Mouse (Mus musculus): ENCODE data around the gene Aip. TPM values are rescaled to one million over a fixed set of nuclear protein-coding genes. Genes with fewer than 3 reads are reported as not detected.

Gene Aip
- polyA plus RNA-seq, 1 experiment from 2014 or later, result 58.9 TPM

- no peak overlapping the region for H3K4me3 ChIP-seq (ENCODE audit: low read depth, low read length)
Observed at GRCm38 (mm10) chr19:4164100-4164499, 38.4 kb upstream of the Aip start.

GRCm38 (mm10) chr19:4163543-4163887 is 37.9 kb upstream of the Aip start:
- peak overlapping the region; percentile 52 for H3K27ac ChIP-seq (ENCODE audit: low read depth, low read length)
- no peaks in the 10 kb centered on the region for H3K9me3 ChIP-seq (ENCODE audit: control insufficient read depth, low read length)
- peak overlapping the region; percentile 72 for H3K9ac ChIP-seq (ENCODE audit: low read length)
- H3K4me2 ChIP-seq, result peak overlapping the region; percentile 57
- H3K4me3 ChIP-seq (ENCODE audit: low read depth, low read length), result peak overlapping the region; percentile 51
- no peak for DNase-seq (ENCODE audit: low spot score, missing footprints)
- H3K4me1 ChIP-seq (ENCODE audit: control insufficient read depth, insufficient read depth, low read length), result peaks cover 12% of the 10 kb centered on the region
- ATAC-seq (ENCODE audit: low FRiP score), result peak; percentile 43; the same call in 1 of the 2 replicates
- 34% methylated on average over 4 of the region's 4 CpGs for WGBS
- peaks cover 10% of the 10 kb centered on the region; the same call in 1 of the 2 replicates for H3K36me3 ChIP-seq (ENCODE audit: control insufficient read depth, insufficient read depth, low read length)
- no peaks in the 10 kb centered on the region for H3K27me3 ChIP-seq (ENCODE audit: control insufficient read depth, insufficient read depth, low read length)

More at GRCm38 (mm10) chr19:4164100-4164499, 38.4 kb upstream of the Aip start:
- Histone ChIP-seq H3K4me1 (ENCODE audit: control insufficient read depth, insufficient read depth, low read length) (peaks cover 12% of the 10 kb centered on the region), H3K27me3 (ENCODE audit: control insufficient read depth, insufficient read depth, low read length) (no peaks in the 10 kb centered on the region), H3K27ac (ENCODE audit: low read depth, low read length) (no peak overlapping the region), H3K36me3 (ENCODE audit: control insufficient read depth, insufficient read depth, low read length) (peaks cover 9% of the 10 kb centered on the region; the same call in 1 of the 2 replicates), H3K9ac (ENCODE audit: low read length) (no peak overlapping the region), H3K9me3 (ENCODE audit: control insufficient read depth, low read length) (no peaks in the 10 kb centered on the region), H3K4me2 (no peak overlapping the region)
- no peak for DNase-seq (ENCODE audit: low spot score, missing footprints)
- WGBS, result 79% methylated on average over 3 of the region's 3 CpGs
- no peak for ATAC-seq (ENCODE audit: low FRiP score)

- Histone ChIP-seq H3K4me3 (ENCODE audit: low read depth, low read length) (peak within 1 kb of the TSS; percentile 51), H3K4me1 (ENCODE audit: control insufficient read depth, insufficient read depth, low read length) (peaks cover 12% of the 10 kb centered on the region), H3K27ac (ENCODE audit: low read depth, low read length) (peak within 1 kb of the TSS; percentile 52), H3K4me2 (peak within 1 kb of the TSS; percentile 57), H3K9ac (ENCODE audit: low read length) (peak within 1 kb of the TSS; percentile 72), H3K27me3 (ENCODE audit: control insufficient read depth, insufficient read depth, low read length) (no peaks in the 10 kb centered on the region), H3K36me3 (ENCODE audit: control insufficient read depth, insufficient read depth, low read length) (peaks cover 14% of the 10 kb centered on the region; the same call in 1 of the 2 replicates), H3K9me3 (ENCODE audit: control insufficient read depth, low read length) (no peaks in the 10 kb centered on the region)
- ATAC-seq (ENCODE audit: low FRiP score) (peak; percentile 91), DNase-seq (ENCODE audit: low spot score, missing footprints) (peak; percentile 99)
- 7% methylated on average over 42 of the region's 42 CpGs for WGBS
Observed at GRCm38 (mm10) chr19:4162646-4163542, 37.2 kb upstream of the Aip start, which contains the start of gene Rps6kb2. Gene Rps6kb2, minus strand, starts transcription at chr19:4163354.

GRCm38 (mm10) chr19:4159049-4159448 is 33.4 kb upstream of the Aip start:
- H3K9ac ChIP-seq (ENCODE audit: low read length), result no peak overlapping the region
- H3K4me3 ChIP-seq (ENCODE audit: low read depth, low read length), result no peak overlapping the region
- no peaks in the 10 kb centered on the region for H3K9me3 ChIP-seq (ENCODE audit: control insufficient read depth, low read length)
- DNase-seq (ENCODE audit: low spot score, missing footprints) (no peak), ATAC-seq (ENCODE audit: low FRiP score) (no peak)
- no peaks in the 10 kb centered on the region for H3K27me3 ChIP-seq (ENCODE audit: control insufficient read depth, insufficient read depth, low read length)
- H3K4me2 ChIP-seq, result no peak overlapping the region
- WGBS, result 94% methylated on average over 8 of the region's 8 CpGs
- H3K4me1 ChIP-seq (ENCODE audit: control insufficient read depth, insufficient read depth, low read length), result peaks cover 12% of the 10 kb centered on the region
- no peak overlapping the region for H3K27ac ChIP-seq (ENCODE audit: low read depth, low read length)
- peaks cover 27% of the 10 kb centered on the region; the same call in 1 of the 2 replicates for H3K36me3 ChIP-seq (ENCODE audit: control insufficient read depth, insufficient read depth, low read length)

GRCm38 (mm10) chr19:4156771-4157170 is 31.1 kb upstream of the Aip start:
- H3K9ac ChIP-seq (ENCODE audit: low read length), result no peak overlapping the region
- no peak for ATAC-seq (ENCODE audit: low FRiP score)
- H3K9me3 ChIP-seq (ENCODE audit: control insufficient read depth, low read length), result no peaks in the 10 kb centered on the region
- DNase-seq (ENCODE audit: low spot score, missing footprints), result no peak
- no peak overlapping the region for H3K4me2 ChIP-seq
- H3K4me3 ChIP-seq (ENCODE audit: low read depth, low read length), result no peak overlapping the region
- H3K27me3 ChIP-seq (ENCODE audit: control insufficient read depth, insufficient read depth, low read length), result no peaks in the 10 kb centered on the region
- 93% methylated on average over 12 of the region's 12 CpGs for WGBS
- H3K36me3 ChIP-seq (ENCODE audit: control insufficient read depth, insufficient read depth, low read length), result peaks cover 27% of the 10 kb centered on the region; the same call in 1 of the 2 replicates
- H3K4me1 ChIP-seq (ENCODE audit: control insufficient read depth, insufficient read depth, low read length), result no peaks in the 10 kb centered on the region
- no peak overlapping the region for H3K27ac ChIP-seq (ENCODE audit: low read depth, low read length)

- no peak for ATAC-seq (ENCODE audit: low FRiP score)
- 69% methylated on average over 20 of the region's 20 CpGs for WGBS
Observed at GRCm38 (mm10) chr19:4156073-4156579, 30.5 kb upstream of the Aip start.

GRCm38 (mm10) chr19:4155223-4156072 is 29.8 kb upstream of the Aip start:
- H3K36me3 ChIP-seq (ENCODE audit: control insufficient read depth, insufficient read depth, low read length), result peaks cover 30% of the 10 kb centered on the region

More at GRCm38 (mm10) chr19:4156073-4156579, 30.5 kb upstream of the Aip start:
- no peaks in the 10 kb centered on the region for H3K27me3 ChIP-seq (ENCODE audit: control insufficient read depth, insufficient read depth, low read length)
- H3K9ac ChIP-seq (ENCODE audit: low read length), result no peak overlapping the region
- H3K9me3 ChIP-seq (ENCODE audit: control insufficient read depth, low read length), result no peaks in the 10 kb centered on the region
- H3K27ac ChIP-seq (ENCODE audit: low read depth, low read length), result no peak overlapping the region; the same call in 1 of the 2 replicates
- H3K36me3 ChIP-seq (ENCODE audit: control insufficient read depth, insufficient read depth, low read length), result peaks cover 27% of the 10 kb centered on the region; the same call in 1 of the 2 replicates
- H3K4me3 ChIP-seq (ENCODE audit: low read depth, low read length), result no peak overlapping the region
- no peak for DNase-seq (ENCODE audit: low spot score, missing footprints)
- no peak overlapping the region for H3K4me2 ChIP-seq
- H3K4me1 ChIP-seq (ENCODE audit: control insufficient read depth, insufficient read depth, low read length), result no peaks in the 10 kb centered on the region

GRCm38 (mm10) chr19:4154437-4155222 is 29.0 kb upstream of the Aip start:
- no peaks in the 10 kb centered on the region for H3K9me3 ChIP-seq (ENCODE audit: control insufficient read depth, low read length)
- H3K4me2 ChIP-seq, result no peak overlapping the region
- ATAC-seq (ENCODE audit: low FRiP score) (no peak), DNase-seq (ENCODE audit: low spot score, missing footprints) (no peak)
- WGBS, result 88% methylated on average over 13 of the region's 13 CpGs
- H3K4me3 ChIP-seq (ENCODE audit: low read depth, low read length), result no peak overlapping the region
- no peaks in the 10 kb centered on the region for H3K27me3 ChIP-seq (ENCODE audit: control insufficient read depth, insufficient read depth, low read length)
- no peaks in the 10 kb centered on the region for H3K4me1 ChIP-seq (ENCODE audit: control insufficient read depth, insufficient read depth, low read length)
- H3K27ac ChIP-seq (ENCODE audit: low read depth, low read length), result no peak overlapping the region
- peaks cover 33% of the 10 kb centered on the region for H3K36me3 ChIP-seq (ENCODE audit: control insufficient read depth, insufficient read depth, low read length)
- no peak overlapping the region for H3K9ac ChIP-seq (ENCODE audit: low read length)

More at GRCm38 (mm10) chr19:4155223-4156072, 29.8 kb upstream of the Aip start:
- DNase-seq (ENCODE audit: low spot score, missing footprints) (no peak), ATAC-seq (ENCODE audit: low FRiP score) (no peak)
- Histone ChIP-seq H3K27ac (ENCODE audit: low read depth, low read length) (no peak overlapping the region; the same call in 1 of the 2 replicates), H3K27me3 (ENCODE audit: control insufficient read depth, insufficient read depth, low read length) (no peaks in the 10 kb centered on the region), H3K9ac (ENCODE audit: low read length) (no peak overlapping the region), H3K4me3 (ENCODE audit: low read depth, low read length) (no peak overlapping the region), H3K4me1 (ENCODE audit: control insufficient read depth, insufficient read depth, low read length) (no peaks in the 10 kb centered on the region), H3K4me2 (no peak overlapping the region), H3K9me3 (ENCODE audit: control insufficient read depth, low read length) (no peaks in the 10 kb centered on the region)
- WGBS, result 78% methylated on average over 6 of the region's 6 CpGs

Data from midbrain, embryonic 11.5 days (tissue).